Mouse (Mus musculus): ENCODE measurements around the gene Slc13a4. TPM values are rescaled to one million over a fixed set of nuclear protein-coding genes. Genes with fewer than 3 reads are reported as not detected.

Slc13a4 gene
- polyA plus RNA-seq, 1 experiment: not detected

DNA sequence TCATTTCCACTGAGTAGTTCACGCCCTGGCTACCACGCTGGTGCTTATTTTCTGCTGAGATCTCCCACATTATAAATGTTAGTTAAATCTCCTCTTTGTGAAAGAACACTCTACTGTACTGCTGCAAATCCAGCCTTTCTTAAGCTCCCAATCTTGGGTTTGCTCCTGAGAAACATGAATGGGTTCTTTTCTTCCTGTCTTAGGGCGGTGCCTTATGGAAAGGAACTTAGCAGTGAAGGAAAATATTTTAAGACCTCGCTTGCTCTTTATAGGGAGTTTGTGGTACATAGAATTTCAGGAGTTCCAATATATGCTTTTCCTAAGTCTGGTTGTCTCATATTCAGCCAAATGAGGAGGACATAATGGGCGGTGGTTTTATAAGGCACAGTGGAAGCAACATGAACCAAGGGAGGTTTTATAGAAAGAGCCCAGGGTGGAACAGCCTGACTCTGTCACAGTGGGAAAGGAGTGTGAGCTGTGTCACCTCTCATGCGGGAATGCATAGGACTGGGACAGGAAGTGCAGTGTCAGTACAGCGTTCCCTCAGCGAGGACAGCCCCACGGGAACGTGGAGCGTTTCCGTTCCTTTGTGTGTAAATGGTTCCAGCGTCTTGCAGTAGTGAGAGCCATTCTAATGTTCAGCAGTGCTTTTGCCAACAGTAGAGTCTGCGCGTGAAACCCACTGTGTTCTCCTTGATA is 42.2 kb downstream of the Slc13a4 start:
- no peaks in the 10 kb centered on the region for H3K27me3 ChIP-seq (replicated peaks)
- TF ChIP-seq FLI1 (IDR thresholded peaks at IDR 0.05; ENCODE audit: low read length) (no peak), GATA1 (IDR thresholded peaks at IDR 0.05; ENCODE audit: borderline replicate concordance, low read length) (no peak)
- H3K9me3 ChIP-seq: peaks cover 6% of the 10 kb centered on the region; the same call in 1 of the 2 replicates
- H3K4me1 ChIP-seq: peaks cover 69% of the 10 kb centered on the region
- peaks cover 92% of the 10 kb centered on the region for H3K36me3 ChIP-seq (replicated peaks; ENCODE audit: low read length)
- no peak overlapping the region for H3K4me3 ChIP-seq (replicated peaks)

DNA sequence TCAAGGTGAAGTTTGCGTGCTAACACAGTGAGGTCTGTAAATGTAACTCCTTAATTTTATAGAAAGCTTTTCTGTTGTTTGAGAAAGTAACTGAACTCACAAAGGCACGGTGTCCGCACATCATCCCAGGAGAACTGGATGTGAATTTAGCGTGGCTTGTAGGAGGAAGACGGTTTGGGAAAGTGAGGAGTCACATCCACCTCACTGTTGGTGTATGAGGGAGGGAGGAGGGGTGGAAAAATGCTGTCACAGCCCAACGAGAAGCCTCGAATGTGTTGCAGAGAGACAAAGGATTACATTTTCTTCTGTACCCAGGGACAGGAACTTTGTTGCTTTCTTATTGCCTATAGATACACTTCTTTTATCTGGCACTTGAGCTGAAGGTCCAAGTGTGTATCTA is 47.4 kb downstream of the Slc13a4 start:
- Histone ChIP-seq H3K36me3 (replicated peaks; ENCODE audit: low read length) (peaks cover 76% of the 10 kb centered on the region), H3K4me3 (replicated peaks) (peak overlapping the region; percentile 80), H3K4me1 (peaks cover 90% of the 10 kb centered on the region), H3K9me3 (no peaks in the 10 kb centered on the region), H3K27me3 (replicated peaks) (no peaks in the 10 kb centered on the region)
- TF ChIP-seq FLI1 (IDR thresholded peaks at IDR 0.05; ENCODE audit: low read length): no peak
- TF ChIP-seq GATA1 (IDR thresholded peaks at IDR 0.05; ENCODE audit: borderline replicate concordance, low read length): no peak

DNA sequence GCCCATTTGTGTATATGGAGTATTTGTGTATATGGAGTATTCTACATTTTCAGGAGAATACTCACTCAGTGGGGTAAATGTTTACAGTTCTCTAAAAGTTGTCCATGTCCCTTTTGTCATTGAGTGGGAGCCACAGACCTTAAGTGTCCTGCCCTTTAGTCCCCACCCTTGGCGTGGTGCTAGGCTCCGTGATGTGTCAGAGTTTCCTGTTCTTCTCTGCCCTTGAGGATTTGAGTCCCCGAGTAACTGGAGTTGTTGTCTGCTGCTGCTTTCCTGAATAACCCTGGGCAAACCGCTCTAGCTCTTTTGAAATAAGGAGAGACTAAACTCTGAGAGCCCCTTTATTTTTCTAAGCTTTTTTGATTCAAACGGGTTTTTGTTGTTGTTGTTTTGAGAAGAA is 48.4 kb downstream of the Slc13a4 start:
- Histone ChIP-seq H3K4me1 (peaks cover 95% of the 10 kb centered on the region), H3K4me3 (replicated peaks) (peak overlapping the region; percentile 78), H3K9me3 (no peaks in the 10 kb centered on the region), H3K36me3 (replicated peaks; ENCODE audit: low read length) (peaks cover 74% of the 10 kb centered on the region), H3K27me3 (replicated peaks) (no peaks in the 10 kb centered on the region)
- TF ChIP-seq GATA1 (IDR thresholded peaks at IDR 0.05; ENCODE audit: borderline replicate concordance, low read length) (no peak), FLI1 (IDR thresholded peaks at IDR 0.05; ENCODE audit: low read length) (no peak)

DNA sequence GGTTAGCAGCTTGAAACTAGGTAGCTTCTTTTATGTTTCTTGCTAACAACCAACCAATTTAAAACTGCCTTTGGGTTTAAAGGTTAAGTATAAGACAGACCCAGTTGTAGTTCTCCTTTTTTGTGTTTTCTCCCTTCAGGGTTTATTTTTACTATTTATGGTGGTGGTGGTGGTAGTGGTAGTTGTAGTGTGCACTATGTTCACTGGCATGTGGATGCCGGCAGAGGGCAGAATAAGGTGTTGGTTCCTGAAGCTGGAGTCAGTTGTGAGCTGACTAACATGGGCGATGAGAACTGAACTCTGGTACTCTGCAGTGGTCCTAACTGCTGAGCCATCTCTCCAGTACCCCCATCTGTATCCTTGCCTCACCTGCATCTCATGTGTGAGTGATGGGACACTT is 49.0 kb downstream of the Slc13a4 start:
- no peaks in the 10 kb centered on the region for H3K27me3 ChIP-seq (replicated peaks)
- no peak for TF ChIP-seq FLI1 (IDR thresholded peaks at IDR 0.05; ENCODE audit: low read length)
- no peak for TF ChIP-seq GATA1 (IDR thresholded peaks at IDR 0.05; ENCODE audit: borderline replicate concordance, low read length)
- H3K4me3 ChIP-seq (replicated peaks): peak overlapping the region; percentile 84
- peaks cover 72% of the 10 kb centered on the region for H3K36me3 ChIP-seq (replicated peaks; ENCODE audit: low read length)
- H3K9me3 ChIP-seq: no peaks in the 10 kb centered on the region
- peaks cover 95% of the 10 kb centered on the region for H3K4me1 ChIP-seq

DNA sequence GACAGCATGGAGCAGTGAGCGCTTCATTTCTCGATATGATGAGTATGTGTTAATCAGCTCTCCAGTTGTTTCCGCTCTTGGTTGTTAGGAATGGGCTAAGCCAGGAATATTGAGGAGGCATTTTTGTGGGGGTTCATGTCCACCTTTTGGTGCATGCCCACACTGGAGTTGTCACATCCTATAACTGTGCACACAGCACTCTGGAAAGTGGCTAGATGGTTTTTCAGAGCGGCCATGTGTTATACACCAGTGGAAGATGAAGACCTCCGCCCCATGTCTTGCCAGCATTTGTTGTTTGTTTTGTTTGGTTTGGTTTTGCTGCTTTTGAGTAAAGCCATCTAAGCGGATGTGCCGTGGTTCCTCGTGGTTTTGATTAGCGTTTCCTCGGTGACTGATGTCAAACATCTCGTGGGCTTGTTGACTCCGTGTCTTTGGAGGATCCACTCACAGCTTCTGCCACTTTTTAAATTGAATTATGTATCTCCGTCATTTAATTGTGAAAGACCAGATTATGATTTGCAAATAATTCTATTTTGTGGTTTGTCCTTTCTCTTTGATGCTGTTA is 50.2 kb downstream of the Slc13a4 start:
- H3K4me3 ChIP-seq (replicated peaks): peak overlapping the region; percentile 84
- TF ChIP-seq FLI1 (IDR thresholded peaks at IDR 0.05; ENCODE audit: low read length): no peak
- no peak for TF ChIP-seq GATA1 (IDR thresholded peaks at IDR 0.05; ENCODE audit: borderline replicate concordance, low read length)
- no peaks in the 10 kb centered on the region for H3K27me3 ChIP-seq (replicated peaks)
- no peaks in the 10 kb centered on the region for H3K9me3 ChIP-seq
- H3K36me3 ChIP-seq (replicated peaks; ENCODE audit: low read length): peaks cover 60% of the 10 kb centered on the region
- peaks cover 85% of the 10 kb centered on the region for H3K4me1 ChIP-seq

DNA sequence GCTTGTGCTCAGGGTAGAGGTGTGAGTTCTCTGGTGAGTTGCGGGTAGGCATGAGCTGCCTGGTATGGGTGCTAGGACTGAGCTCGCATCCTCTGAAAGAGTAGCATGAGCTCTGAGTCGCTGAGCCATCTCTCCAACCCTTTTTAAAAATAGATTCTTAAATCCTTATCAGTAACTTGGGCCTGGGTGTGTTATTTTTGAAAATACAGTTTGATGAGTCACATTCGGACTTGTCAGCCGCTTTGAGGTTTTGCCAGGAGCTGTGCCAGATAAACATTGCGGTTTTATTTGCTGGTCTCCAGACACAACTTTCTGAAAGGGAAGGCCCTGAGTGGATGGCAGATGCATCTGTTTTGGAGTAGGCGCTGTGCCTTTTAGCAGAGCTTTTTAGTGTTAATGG is 51.2 kb downstream of the Slc13a4 start:
- Histone ChIP-seq H3K36me3 (replicated peaks; ENCODE audit: low read length) (peaks cover 51% of the 10 kb centered on the region), H3K4me3 (replicated peaks) (peak overlapping the region; percentile 96), H3K4me1 (peaks cover 86% of the 10 kb centered on the region), H3K27me3 (replicated peaks) (no peaks in the 10 kb centered on the region), H3K9me3 (no peaks in the 10 kb centered on the region)
- no peak for TF ChIP-seq FLI1 (IDR thresholded peaks at IDR 0.05; ENCODE audit: low read length)
- TF ChIP-seq GATA1 (IDR thresholded peaks at IDR 0.05; ENCODE audit: borderline replicate concordance, low read length): no peak

DNA sequence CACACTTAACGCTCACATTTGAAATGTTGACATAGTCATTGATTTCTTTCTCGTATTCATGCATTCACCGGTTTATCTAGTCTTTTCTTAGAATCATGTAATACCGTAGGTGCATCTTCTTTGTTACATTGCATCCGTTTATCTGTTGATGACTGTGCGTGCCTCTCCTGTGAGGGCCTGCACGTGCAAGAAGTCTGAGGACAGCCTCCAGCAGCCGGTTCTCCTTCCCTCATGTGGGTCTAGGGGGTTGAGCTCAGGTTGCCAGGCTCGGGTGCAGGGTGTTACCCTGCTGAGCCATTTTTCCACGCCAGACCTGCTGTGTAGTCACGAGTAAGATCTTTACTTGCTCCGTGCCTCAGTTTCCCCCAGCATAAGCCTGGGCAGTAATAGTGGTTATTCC is 52.9 kb downstream of the Slc13a4 start:
- TF ChIP-seq GATA1 (IDR thresholded peaks at IDR 0.05; ENCODE audit: borderline replicate concordance, low read length): no peak
- no peak for TF ChIP-seq FLI1 (IDR thresholded peaks at IDR 0.05; ENCODE audit: low read length)
- Histone ChIP-seq H3K4me1 (peaks cover 71% of the 10 kb centered on the region), H3K9me3 (no peaks in the 10 kb centered on the region), H3K36me3 (replicated peaks; ENCODE audit: low read length) (peaks cover 34% of the 10 kb centered on the region), H3K4me3 (replicated peaks) (peak overlapping the region; percentile 96), H3K27me3 (replicated peaks) (no peaks in the 10 kb centered on the region)

DNA sequence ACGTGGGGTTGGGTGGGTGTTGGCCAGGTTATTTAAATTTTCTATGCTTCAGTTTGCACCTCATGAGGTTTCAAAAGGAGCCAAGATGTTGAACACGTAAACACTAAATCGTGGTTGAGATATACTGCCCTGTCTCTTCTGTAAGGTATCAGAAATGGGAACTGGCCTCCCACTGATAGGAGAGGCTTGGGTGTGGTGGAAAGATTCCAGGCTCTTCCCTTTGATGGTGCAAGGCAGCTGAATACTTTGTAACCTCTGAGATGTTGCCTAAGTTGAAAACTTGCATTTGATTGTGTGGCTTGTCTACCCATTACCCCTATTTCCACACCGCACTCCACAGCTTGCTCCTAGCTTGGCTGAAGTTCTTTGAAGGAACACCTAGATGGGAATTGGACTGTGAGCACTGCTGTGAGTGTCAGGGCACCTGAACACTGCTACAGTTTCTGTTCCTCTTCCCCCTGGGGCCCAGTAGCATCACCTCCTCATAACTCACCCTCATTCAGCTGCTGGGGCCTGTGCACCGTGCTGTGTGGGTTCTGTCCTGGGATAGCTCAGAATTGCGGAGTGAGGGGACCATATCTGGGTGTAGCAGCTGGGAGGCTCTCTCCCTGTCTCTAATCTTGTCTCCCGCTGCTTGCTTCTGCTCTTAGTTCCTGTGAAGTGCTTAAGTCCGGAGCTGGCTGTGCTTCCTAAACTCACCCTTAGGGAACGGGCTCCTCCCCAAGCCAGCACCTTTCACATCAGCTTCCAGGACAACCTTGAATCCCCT is 53.6 kb downstream of the Slc13a4 start:
- TF ChIP-seq GATA1 (IDR thresholded peaks at IDR 0.05; ENCODE audit: borderline replicate concordance, low read length) (no peak), FLI1 (IDR thresholded peaks at IDR 0.05; ENCODE audit: low read length) (no peak)
- Histone ChIP-seq H3K36me3 (replicated peaks; ENCODE audit: low read length) (peaks cover 31% of the 10 kb centered on the region), H3K9me3 (no peaks in the 10 kb centered on the region), H3K4me1 (peaks cover 70% of the 10 kb centered on the region), H3K27me3 (replicated peaks) (no peaks in the 10 kb centered on the region), H3K4me3 (replicated peaks) (peak overlapping the region; percentile 96)

DNA sequence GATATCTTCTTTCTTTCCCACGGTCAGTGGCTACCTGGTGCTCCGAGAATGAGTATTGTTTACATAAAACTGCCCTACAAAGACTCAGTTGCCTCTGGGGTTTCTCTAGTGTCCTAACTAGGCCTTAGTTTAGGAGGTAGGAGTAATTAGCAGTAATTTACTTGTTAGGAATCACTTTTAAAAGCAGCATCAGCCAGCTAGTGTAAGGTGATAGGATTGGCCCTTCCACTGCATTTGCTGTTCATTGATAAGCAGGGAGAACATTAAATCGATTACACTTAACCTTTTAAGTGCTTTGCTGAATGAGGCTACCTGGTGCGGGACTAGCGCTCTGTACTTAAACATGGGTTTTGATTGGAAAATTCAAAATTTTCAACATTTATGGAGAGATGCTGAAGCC is 54.5 kb downstream of the Slc13a4 start:
- H3K4me1 ChIP-seq: peaks cover 70% of the 10 kb centered on the region
- H3K4me3 ChIP-seq (replicated peaks): peak overlapping the region; percentile 96
- H3K27me3 ChIP-seq (replicated peaks): no peaks in the 10 kb centered on the region

More for the DNA sequence above, 54.5 kb downstream of the Slc13a4 start:
- TF ChIP-seq FLI1 (IDR thresholded peaks at IDR 0.05; ENCODE audit: low read length): no peak
- no peak for TF ChIP-seq GATA1 (IDR thresholded peaks at IDR 0.05; ENCODE audit: borderline replicate concordance, low read length)
- Histone ChIP-seq H3K9me3 (no peaks in the 10 kb centered on the region), H3K36me3 (replicated peaks; ENCODE audit: low read length) (peaks cover 26% of the 10 kb centered on the region)

Measured in megakaryocyte, embryonic 14.5 days (primary cell).